Comparison of ENCODE assay signal across 26 mouse cellular contexts in the genomic region with DNA sequence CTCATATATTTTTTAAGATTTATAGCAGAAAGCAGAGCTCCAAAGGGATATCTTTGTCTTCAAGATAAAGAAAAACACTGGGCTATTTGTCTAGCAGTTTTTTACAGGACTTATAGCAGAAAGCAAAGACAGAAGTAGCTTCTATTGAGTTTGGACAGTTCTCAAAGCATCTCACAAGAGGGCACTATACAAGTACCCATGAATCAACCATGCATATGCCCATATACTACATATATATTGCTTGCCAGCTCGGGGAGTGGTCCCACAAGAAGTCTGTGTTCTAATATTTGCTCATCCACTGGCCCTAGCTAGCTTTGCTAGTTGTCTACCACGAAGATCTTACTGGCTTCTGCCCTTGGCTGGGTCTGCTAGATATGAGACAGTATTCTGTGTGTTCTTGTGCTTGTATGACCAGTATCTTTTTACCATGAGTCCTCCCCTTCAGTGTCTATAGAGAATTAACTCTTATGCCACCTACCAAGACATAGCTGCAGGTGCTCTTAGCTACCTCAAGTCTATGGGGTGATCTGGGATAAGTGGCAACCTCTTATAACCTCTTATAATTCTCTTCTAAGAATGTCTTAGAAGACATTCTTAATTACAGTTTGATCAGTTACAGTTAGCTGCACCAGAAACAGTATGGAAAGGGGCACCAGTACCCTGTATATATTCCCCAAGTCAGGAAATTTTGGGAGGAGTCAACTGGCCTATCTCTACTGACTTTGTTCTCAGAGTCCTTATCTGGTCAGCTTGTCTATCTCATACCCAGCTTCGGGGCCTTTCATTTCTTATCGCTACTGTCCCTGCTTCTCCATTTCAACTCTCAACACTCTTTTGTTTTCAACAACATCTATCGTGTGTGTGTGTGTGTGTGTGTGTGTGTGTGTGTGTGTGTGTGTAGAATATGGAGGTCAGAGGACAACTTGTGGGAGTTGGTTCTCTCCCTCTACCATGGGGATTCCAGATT. TPM values are rescaled to one million over a fixed set of nuclear protein-coding genes. Genes with fewer than 3 reads are reported as not detected.
DNase-seq lines count a peak whose midpoint lies in the region; ATAC-seq and TF ChIP-seq lines count a peak whose summit lies in the region.
"Had no signal": no experiment of that assay in that cellular context is flagged by ENCODE, and none has a peak within 500 bp of the region (broad histone marks: within the 10 kb centered on the region; RNA-seq: fewer than 3 reads in every experiment).

No protein-coding gene starts in this region.

- H3K4me1 ChIP-seq in heart, embryonic 10.5 days: no peaks in the 10 kb centered on the region
- H3K4me1 ChIP-seq in liver, embryonic 16.5 days (ENCODE audit: control insufficient read depth, low read depth, low read length): peaks cover 7% of the 10 kb centered on the region; the same call in 1 of the 2 replicates
- H3K4me1 ChIP-seq: limb, embryonic 15.5 days; midbrain, embryonic 13.5 days had no signal

- ATAC-seq in Patski: no peak
- ATAC-seq in liver, embryonic 16.5 days (ENCODE audit: low read depth): peak; percentile 62
- ATAC-seq: midbrain, embryonic 13.5 days had no signal

- in situ Hi-C loops in Patski (cut with MboI; ENCODE audit: low pct_unique_long_range_greater_than_20kb): loop anchor here (25.0 kb wide), 1 partner anchor 229 kb away; no protein-coding TSS in a partner anchor

- no peaks in the 10 kb centered on the region for H3K36me3 ChIP-seq in heart, embryonic 10.5 days
- H3K36me3 ChIP-seq in liver, embryonic 16.5 days (ENCODE audit: control insufficient read depth, insufficient read depth): no peaks in the 10 kb centered on the region
- H3K36me3 ChIP-seq: limb, embryonic 15.5 days; midbrain, embryonic 13.5 days had no signal

- no peak overlapping the region for H3K4me2 ChIP-seq in liver, embryonic 16.5 days (ENCODE audit: low read depth, low read length)
- H3K4me2 ChIP-seq: heart, embryonic 11.5 days; limb, embryonic 15.5 days; midbrain, embryonic 13.5 days had no signal

- H3K4me3 ChIP-seq in heart, embryonic 10.5 days: no peak overlapping the region
- no peak overlapping the region for H3K4me3 ChIP-seq in liver, embryonic 16.5 days (ENCODE audit: low read depth, low read length)
- H3K4me3 ChIP-seq: limb, embryonic 15.5 days; midbrain, embryonic 13.5 days had no signal

- 43% methylated on average over 5 of the region's 5 CpGs for WGBS in heart, embryonic 10.5 days
- WGBS in liver, embryonic 16.5 days (ENCODE audit: insufficient replicate concordance): 21% methylated on average over 5 of the region's 5 CpGs

- peak; percentile 31 for DNase-seq in heart, embryonic 10.5 days (ENCODE audit: low spot score)
- DNase-seq in heart, postnatal 14 days: no peak
- DNase-seq in 3T3-L1 (ENCODE audit: low read depth, low spot score): peak; percentile 29
- no peak for DNase-seq in Patski (ENCODE audit: low read depth, low spot score)
- no peak for DNase-seq in left cerebral cortex, adult 8-10 months (ENCODE audit: low spot score in 2 of 2)
- no peak for DNase-seq in adrenal gland, postnatal 25 days
- DNase-seq: adrenal gland, adult 2 months; cerebellum, adult 2 months; gastrocnemius, postnatal 14 days; heart, postnatal 36 days; kidney, adult 8-10 months; kidney, postnatal 4 days; right cerebral cortex, postnatal 4 days; thymus, postnatal 36 days had no signal

- no peaks in the 10 kb centered on the region for H3K9me3 ChIP-seq in heart, embryonic 10.5 days
- no peaks in the 10 kb centered on the region for H3K9me3 ChIP-seq in liver, embryonic 16.5 days (replicated peaks; ENCODE audit: control insufficient read depth, low read length)
- H3K9me3 ChIP-seq: limb, embryonic 15.5 days; midbrain, embryonic 13.5 days had no signal

- CTCF ChIA-PET in Patski (lab: Charles Lee): interaction anchor here (1.0 to 1.4 kb wide), 2 partner anchors 10 to 82 kb away, joined by 3 read pairs; no protein-coding TSS in a partner anchor

- intact Hi-C loops in heart, postnatal 14 days (cut with DNase I): loop anchor here (10.0 kb wide), 1 partner anchor 238 kb away; no protein-coding TSS in a partner anchor

- peak; percentile 13 for TF ChIP-seq CTCF in Patski (IDR thresholded peaks at IDR 0.05)

- H3K9ac ChIP-seq in liver, embryonic 16.5 days (ENCODE audit: low read depth, low read length): no peak overlapping the region
- H3K9ac ChIP-seq: limb, embryonic 15.5 days; midbrain, embryonic 13.5 days had no signal

- POLR2A ChIA-PET in Patski (lab: Charles Lee): no interaction called here

- H3K27me3 ChIP-seq in heart, embryonic 10.5 days (ENCODE audit: insufficient read depth, poor library complexity, severe bottlenecking): no peaks in the 10 kb centered on the region
- H3K27me3 ChIP-seq in Patski: peaks cover 16% of the 10 kb centered on the region
- H3K27me3 ChIP-seq in liver, embryonic 16.5 days (ENCODE audit: control insufficient read depth, insufficient read depth, low read depth, low read length): no peaks in the 10 kb centered on the region
- H3K27me3 ChIP-seq: limb, embryonic 15.5 days; midbrain, embryonic 13.5 days had no signal

- no peak overlapping the region for H3K27ac ChIP-seq in heart, embryonic 10.5 days
- no peak overlapping the region for H3K27ac ChIP-seq in liver, embryonic 16.5 days (ENCODE audit: low read length)
- H3K27ac ChIP-seq: limb, embryonic 15.5 days; midbrain, embryonic 13.5 days had no signal

RNA-seq across cellular contexts. Expression of gene Cmtm3, which starts 6.3 kb away (rescaled TPM):
- 86.9 and 103 TPM in 2 replicates for polyA plus RNA-seq in heart, embryonic 10.5 days (2016; fragmentation: Nextera tagmentation; extraction: Ambion mirVana)
- total RNA-seq in heart, postnatal 14 days (2021): 10 to 100 TPM; 31.4 to 31.5 TPM
- polyA plus RNA-seq in Patski (2021): 120 TPM
- 17.6 and 18.9 TPM in 2 replicates for polyA plus RNA-seq in liver, embryonic 16.5 days (2015; fragmentation: Nextera tagmentation; extraction: Ambion mirVana)
- 10 to 100 TPM; 10.1 to 18.4 (median 12.6) TPM for total RNA-seq in left cerebral cortex, adult 8-10 months (2022)
- total RNA-seq in adrenal gland, postnatal 25 days (2021): 73.6 and 85.9 TPM in 2 replicates

RNA-seq across cellular contexts. Expression of gene Cmtm2b, which starts 10.9 kb away (rescaled TPM):
- polyA plus RNA-seq in heart, embryonic 10.5 days (2016; fragmentation: Nextera tagmentation; extraction: Ambion mirVana): not detected in 2 replicates
- total RNA-seq in heart, postnatal 14 days (2021): not detected
- not detected for polyA plus RNA-seq in Patski (2021)
- polyA plus RNA-seq in liver, embryonic 16.5 days (2015; fragmentation: Nextera tagmentation; extraction: Ambion mirVana): not detected in 2 replicates
- not detected for total RNA-seq in left cerebral cortex, adult 8-10 months (2022)
- total RNA-seq in adrenal gland, postnatal 25 days (2021): not detected in 2 replicates
- total RNA-seq: adrenal gland, adult 2 months; gastrocnemius, postnatal 14 days; heart, postnatal 36 days; layer of hippocampus, postnatal 25 days; left cerebral cortex, postnatal 25 days; neutrophil, adult 5-6 weeks had no signal
- polyA plus RNA-seq: adrenal gland, adult 2 months; brain, embryonic 14.5 days; C2C12; cerebellum, adult 2 months; embryonic facial prominence, embryonic 14.5 days; frontal cortex, adult 2 months; heart, embryonic 11.5 days; limb, embryonic 15.5 days; midbrain, embryonic 13.5 days had no signal

RNA-seq across cellular contexts. Expression of gene Gm11020, which starts 11.6 kb away (rescaled TPM):
- polyA plus RNA-seq in heart, embryonic 10.5 days (2016; fragmentation: Nextera tagmentation; extraction: Ambion mirVana): not detected in 2 replicates
- total RNA-seq in heart, postnatal 14 days (2021): not detected
- polyA plus RNA-seq in Patski (2021): not detected
- polyA plus RNA-seq in liver, embryonic 16.5 days (2015; fragmentation: Nextera tagmentation; extraction: Ambion mirVana): not detected in 2 replicates
- not detected for total RNA-seq in left cerebral cortex, adult 8-10 months (2022)
- total RNA-seq in adrenal gland, postnatal 25 days (2021): not detected in 2 replicates
- total RNA-seq: adrenal gland, adult 2 months; gastrocnemius, postnatal 14 days; heart, postnatal 36 days; layer of hippocampus, postnatal 25 days; left cerebral cortex, postnatal 25 days; neutrophil, adult 5-6 weeks had no signal
- polyA plus RNA-seq: adrenal gland, adult 2 months; brain, embryonic 14.5 days; C2C12; cerebellum, adult 2 months; embryonic facial prominence, embryonic 14.5 days; frontal cortex, adult 2 months; heart, embryonic 11.5 days; limb, embryonic 15.5 days; midbrain, embryonic 13.5 days; testis, adult 2 months had no signal

RNA-seq across cellular contexts. Expression of gene Cmtm1, which starts 23.0 kb away (rescaled TPM):
- not detected in 2 replicates for polyA plus RNA-seq in heart, embryonic 10.5 days (2016; fragmentation: Nextera tagmentation; extraction: Ambion mirVana)
- total RNA-seq in heart, postnatal 14 days (2021): not detected
- 0.14 TPM for polyA plus RNA-seq in Patski (2021)
- polyA plus RNA-seq in liver, embryonic 16.5 days (2015; fragmentation: Nextera tagmentation; extraction: Ambion mirVana): not detected in 2 replicates
- total RNA-seq in left cerebral cortex, adult 8-10 months (2022): not detected
- total RNA-seq in adrenal gland, postnatal 25 days (2021): 0.52 and 1.0 TPM in 2 replicates
- total RNA-seq: gastrocnemius, postnatal 14 days; heart, postnatal 36 days; layer of hippocampus, postnatal 25 days; left cerebral cortex, postnatal 25 days; neutrophil, adult 5-6 weeks had no signal
- polyA plus RNA-seq: adrenal gland, adult 2 months; C2C12; cerebellum, adult 2 months; embryonic facial prominence, embryonic 14.5 days; frontal cortex, adult 2 months; heart, embryonic 11.5 days; limb, embryonic 15.5 days; midbrain, embryonic 13.5 days had no signal

RNA-seq across cellular contexts. Expression of gene Gm45711, which starts 23.1 kb away (rescaled TPM):
- not detected in 2 replicates for polyA plus RNA-seq in heart, embryonic 10.5 days (2016; fragmentation: Nextera tagmentation; extraction: Ambion mirVana)
- not detected for total RNA-seq in heart, postnatal 14 days (2021)
- polyA plus RNA-seq in Patski (2021): not detected
- not detected in 2 replicates for polyA plus RNA-seq in liver, embryonic 16.5 days (2015; fragmentation: Nextera tagmentation; extraction: Ambion mirVana)
- total RNA-seq in left cerebral cortex, adult 8-10 months (2022): not detected
- total RNA-seq in adrenal gland, postnatal 25 days (2021): not detected in 2 replicates
- total RNA-seq: gastrocnemius, postnatal 14 days; heart, postnatal 36 days; layer of hippocampus, postnatal 25 days; left cerebral cortex, postnatal 25 days; neutrophil, adult 5-6 weeks had no signal
- polyA plus RNA-seq: brain, embryonic 14.5 days; C2C12; cerebellum, adult 2 months; embryonic facial prominence, embryonic 14.5 days; frontal cortex, adult 2 months; heart, embryonic 11.5 days; limb, embryonic 15.5 days; midbrain, embryonic 13.5 days had no signal

Comparison
In these comparisons a context has a peak if more than half of its experiments do, and no peak if none do; other contexts are left out.
1. DNase-seq: peak in heart, embryonic 10.5 days (single experiment) and 3T3-L1 (single experiment); none in heart, postnatal 14 days (0 of 2), Patski (single experiment), left cerebral cortex, adult 8-10 months (0 of 2) and adrenal gland, postnatal 25 days (single experiment).